Mouse (Mus musculus) limb, embryonic 14.5 days (tissue): ENCODE results near the gene Bsph2. TPM values are rescaled to one million over a fixed set of nuclear protein-coding genes. Genes with fewer than 3 reads are reported as not detected.

Experiments used
- ATAC-seq: fragments of 200-750 bp; cut with Nextera tagmentation; 2 replicates; pipeline ENCODE4 v1.8.0; 2017; ENCODE audit warnings: low read depth, moderate number of reproducible peaks, moderate TSS enrichment; ENCODE audit not compliant: low FRiP score
- DNase-seq: peaks from one replicate; pipeline ENCODE4 v3.0.0-alpha.2; 2015; ENCODE audit warnings: low spot score
- H3K27ac ChIP-seq: fragments of 300-500 bp; sonication (generic); replicated peaks from 2 replicates; pipeline ENCODE4 v1.5.1; 2014; ENCODE audit warnings: low read depth, mild to moderate bottlenecking, low read length, moderate library complexity, mixed read lengths
- H3K27me3 ChIP-seq: fragments of 300-500 bp; sonication (generic); 2 replicates; pipeline ENCODE4 v1.6.1; 2014; ENCODE audit warnings: low read length, mixed read lengths; ENCODE audit not compliant: control insufficient read depth, insufficient read depth
- H3K36me3 ChIP-seq: fragments of 300-500 bp; sonication (generic); 2 replicates; pipeline ENCODE4 v1.6.1; 2014; ENCODE audit warnings: mild to moderate bottlenecking, low read length, moderate library complexity, mixed read lengths; ENCODE audit not compliant: control insufficient read depth, insufficient read depth
- H3K4me1 ChIP-seq: fragments of 300-500 bp; sonication (generic); 2 replicates; pipeline ENCODE4 v1.6.1; 2014; ENCODE audit warnings: antibody characterized with exemption, low read length, mixed read lengths; ENCODE audit not compliant: control insufficient read depth, insufficient read depth
- H3K4me2 ChIP-seq: fragments of 300-500 bp; sonication (generic); replicated peaks from 2 replicates; pipeline ENCODE4 v1.6.1; 2014; ENCODE audit warnings: low read depth, mild to moderate bottlenecking, low read length, moderate library complexity; ENCODE audit not compliant: severe bottlenecking
- H3K4me3 ChIP-seq: fragments of 300-500 bp; sonication (generic); replicated peaks from 2 replicates; pipeline ENCODE4 v1.5.1; 2014; ENCODE audit warnings: low read length
- H3K9ac ChIP-seq: fragments of 300-500 bp; sonication (generic); 2 replicates; pipeline ENCODE4 v1.6.1; 2014; ENCODE audit warnings: mild to moderate bottlenecking, low read depth, low read length, moderate library complexity; ENCODE audit not compliant: severe bottlenecking
- H3K9me3 ChIP-seq: fragments of 300-500 bp; sonication (generic); 2 replicates; pipeline ENCODE4 v1.6.1; 2016; ENCODE audit warnings: low read length; ENCODE audit not compliant: control insufficient read depth
- POLR2A ChIP-seq: fragments of 200-500 bp; IDR thresholded peaks from 2 replicates; pipeline ENCODE4 v1.8.0; 2012; ENCODE audit warnings: inconsistent platforms, mild to moderate bottlenecking, moderate library complexity, borderline replicate concordance; ENCODE audit not compliant: insufficient read depth, insufficient read length; ENCODE audit errors: extremely low read depth
- WGBS: fragments of 180-500 bp; shearing (Covaris S2); extraction: QIAGEN DNeasy Blood & Tissue Kit; methylation state at CpG from one replicate; pipeline ENCODE4 v1.1.7; 2014; 5-methylcytosine and 5-hydroxymethylcytosine counted together
- polyA plus RNA-seq, 2 experiments: library from polyadenylated mRNA; depleted of rRNA in 1 of 2; stranded (reverse) in 1 of 2; unstranded in 1 of 2; fragments of >200 nt; fragmentation: Nextera tagmentation in 1 of 2; extraction: Ambion mirVana in 1 of 2; gene quantifications; 2 replicates each; pipeline versions ENCODE4 v1.2.1 to v1.2.3; 2012 to 2014

Gene Bsph2
- polyA plus RNA-seq (2012; rRNA removed), result not detected in 2 replicates
- not detected in 2 replicates for polyA plus RNA-seq (2014; fragmentation: Nextera tagmentation; extraction: Ambion mirVana)

- H3K4me3 ChIP-seq, result no peak within 1 kb of the TSS
- H3K27ac ChIP-seq, result no peak within 1 kb of the TSS
- TF ChIP-seq POLR2A, result no peak
- no peaks in the 10 kb centered on the region for H3K9me3 ChIP-seq
- H3K9ac ChIP-seq, result no peak within 1 kb of the TSS
- no peaks in the 10 kb centered on the region for H3K27me3 ChIP-seq
- no peak within 1 kb of the TSS for H3K4me2 ChIP-seq
- no peak for DNase-seq
- no peaks in the 10 kb centered on the region for H3K36me3 ChIP-seq
- H3K4me1 ChIP-seq, result no peaks in the 10 kb centered on the region
- ATAC-seq, result no peak
Measured at GRCm38 (mm10) chr7:13570967-13571366, at the start of gene Bsph2. Gene Bsph2, minus strand, starts transcription at chr7:13571067.

- Histone ChIP-seq H3K4me1 (no peaks in the 10 kb centered on the region), H3K9ac (no peak overlapping the region), H3K9me3 (0 out of 2 replicates have a peak, but pooled peaks cover 4% of the 10 kb centered on the region), H3K4me3 (no peak overlapping the region), H3K27me3 (no peaks in the 10 kb centered on the region), H3K27ac (no peak overlapping the region), H3K36me3 (no peaks in the 10 kb centered on the region), H3K4me2 (no peak overlapping the region)
- 75% methylated on average over 1 of the region's 1 CpGs for WGBS
- ATAC-seq, result no peak
- DNase-seq, result peak; percentile 2
- TF ChIP-seq POLR2A, result no peak
Measured at GRCm38 (mm10) chr7:13511539-13511938, 59.3 kb downstream of the Bsph2 start.

Other genes with a start within 250 kb of the Bsph2 start
- 1.9 and 2.4 TPM in 2 replicates for gene Pla2g4c, start 246.4 kb downstream of the Bsph2 start, polyA plus RNA-seq (2012; rRNA removed)
- gene Pla2g4c, start 246.4 kb downstream of the Bsph2 start, polyA plus RNA-seq (2014; fragmentation: Nextera tagmentation; extraction: Ambion mirVana), result 0.73 and 1.0 TPM in 2 replicates
- gene Cabp5, start 172.9 kb downstream of the Bsph2 start, polyA plus RNA-seq (2012; rRNA removed), result 0.11 and 0.14 TPM in 2 replicates
- not detected in 2 replicates for gene Cabp5, start 172.9 kb downstream of the Bsph2 start, polyA plus RNA-seq (2014; fragmentation: Nextera tagmentation; extraction: Ambion mirVana)
- not detected in 2 replicates for gene Bsph1, start 120.2 kb downstream of the Bsph2 start, polyA plus RNA-seq (2012; rRNA removed)
- gene Bsph1, start 120.2 kb downstream of the Bsph2 start, polyA plus RNA-seq (2014; fragmentation: Nextera tagmentation; extraction: Ambion mirVana), result not detected in 2 replicates
- not detected in 2 replicates for gene Sult2a5, start 52.9 kb upstream of the Bsph2 start, polyA plus RNA-seq (2012; rRNA removed)
- gene Sult2a5, start 52.9 kb upstream of the Bsph2 start, polyA plus RNA-seq (2014; fragmentation: Nextera tagmentation; extraction: Ambion mirVana), result not detected in 2 replicates
- gene Sult2a2, start 162.4 kb upstream of the Bsph2 start, polyA plus RNA-seq (2012; rRNA removed), result not detected in 2 replicates
- not detected in 2 replicates for gene Sult2a2, start 162.4 kb upstream of the Bsph2 start, polyA plus RNA-seq (2014; fragmentation: Nextera tagmentation; extraction: Ambion mirVana)